Mouse (Mus musculus): ENCODE data around the gene Tas2r121. TPM values are rescaled to one million over a fixed set of nuclear protein-coding genes. Genes with fewer than 3 reads are reported as not detected.

Tas2r121 gene
- polyA plus RNA-seq, 1 experiment: not detected

GRCm38 (mm10) chr6:132656653-132657052 lies 44.2 kb downstream of the Tas2r121 start, which contains the start of gene Tas2r120:
Gene Tas2r120, plus strand, starts transcription at chr6:132656953.
- TF ChIP-seq TCF12 (IDR thresholded peaks at IDR 0.05; ENCODE audit: insufficient read depth, poor library complexity, severe bottlenecking) (no peak), CEBPB (IDR thresholded peaks at IDR 0.05; ENCODE audit: insufficient read depth, poor library complexity, severe bottlenecking) (no peak), POLR2A (IDR thresholded peaks at IDR 0.05; ENCODE audit: insufficient read length, low read depth) (no peak), POLR2AphosphoS2 (IDR thresholded peaks at IDR 0.05; ENCODE audit: insufficient read length, low read depth) (no peak), REST (IDR thresholded peaks at IDR 0.05; ENCODE audit: insufficient read depth, insufficient read length) (no peak), USF1 (IDR thresholded peaks at IDR 0.05; ENCODE audit: low read depth) (no peak), MYOG (IDR thresholded peaks at IDR 0.05; ENCODE audit: control insufficient read depth in 1 of 3, insufficient read depth in 1 of 3, insufficient read length in 2 of 3, low read depth in 2 of 3) (no peak), E2F4 (IDR thresholded peaks at IDR 0.05; ENCODE audit: insufficient read depth) (no peak), MYOD1 (IDR thresholded peaks at IDR 0.05; ENCODE audit: control insufficient read depth in 1 of 3, insufficient read length in 2 of 3, low read depth in 2 of 3) (no peak), TCF3 (IDR thresholded peaks at IDR 0.05; ENCODE audit: insufficient read length, low read depth) (no peak), SRF (IDR thresholded peaks at IDR 0.05; ENCODE audit: control insufficient read depth, insufficient read length, low read depth) (no peak), MAX (IDR thresholded peaks at IDR 0.05; ENCODE audit: low read depth) (no peak)
- Histone ChIP-seq H3K36me3 (ENCODE audit: control insufficient read depth, insufficient read depth) (no peaks in the 10 kb centered on the region), H3K4me3 (no peak within 1 kb of the TSS)

GRCm38 (mm10) chr6:132651426-132651825 lies 49.4 kb downstream of the Tas2r121 start, which contains the start of gene A630073D07Rik:
Gene A630073D07Rik, minus strand, starts transcription at chr6:132651526.
- Histone ChIP-seq H3K27me3 (ENCODE audit: control insufficient read depth, insufficient read depth, insufficient read length) (no peaks in the 10 kb centered on the region), H3K4me2 (ENCODE audit: low read depth) (no peak within 1 kb of the TSS), H3K79me2 (ENCODE audit: control insufficient read depth, insufficient read depth) (no peaks in the 10 kb centered on the region), H3K36me3 (ENCODE audit: control insufficient read depth, insufficient read depth) (no peaks in the 10 kb centered on the region), H3K4me3 (no peak within 1 kb of the TSS), H3ac (ENCODE audit: control insufficient read depth, insufficient read length) (no peak within 1 kb of the TSS)
- TF ChIP-seq REST (IDR thresholded peaks at IDR 0.05; ENCODE audit: insufficient read depth, insufficient read length) (no peak), POLR2A (IDR thresholded peaks at IDR 0.05; ENCODE audit: insufficient read length, low read depth) (no peak), USF1 (IDR thresholded peaks at IDR 0.05; ENCODE audit: low read depth) (no peak), TCF3 (IDR thresholded peaks at IDR 0.05; ENCODE audit: insufficient read length, low read depth) (no peak), CEBPB (IDR thresholded peaks at IDR 0.05; ENCODE audit: insufficient read depth, poor library complexity, severe bottlenecking) (no peak), MYOD1 (IDR thresholded peaks at IDR 0.05; ENCODE audit: control insufficient read depth in 1 of 3, insufficient read length in 2 of 3, low read depth in 2 of 3) (no peak), SRF (IDR thresholded peaks at IDR 0.05; ENCODE audit: control insufficient read depth, insufficient read length, low read depth) (no peak), POLR2AphosphoS2 (IDR thresholded peaks at IDR 0.05; ENCODE audit: insufficient read length, low read depth) (no peak), E2F4 (IDR thresholded peaks at IDR 0.05; ENCODE audit: insufficient read depth) (no peak), MYOG (IDR thresholded peaks at IDR 0.05; ENCODE audit: control insufficient read depth in 1 of 3, insufficient read depth in 1 of 3, insufficient read length in 2 of 3, low read depth in 2 of 3) (no peak), TCF12 (IDR thresholded peaks at IDR 0.05; ENCODE audit: insufficient read depth, poor library complexity, severe bottlenecking) (no peak), MAX (IDR thresholded peaks at IDR 0.05; ENCODE audit: low read depth) (no peak)

More at GRCm38 (mm10) chr6:132656653-132657052, 44.2 kb downstream of the Tas2r121 start, which contains the start of gene Tas2r120:
- Histone ChIP-seq H3K27me3 (ENCODE audit: control insufficient read depth, insufficient read depth, insufficient read length) (no peaks in the 10 kb centered on the region), H3ac (ENCODE audit: control insufficient read depth, insufficient read length) (no peak within 1 kb of the TSS), H3K4me2 (ENCODE audit: low read depth) (no peak within 1 kb of the TSS), H3K79me2 (ENCODE audit: control insufficient read depth, insufficient read depth) (no peaks in the 10 kb centered on the region)

Other genes with a start within 250 kb of the Tas2r121 start
- gene Prh1, start 131.2 kb downstream of the Tas2r121 start, polyA plus RNA-seq (2012; fragmentation: generic; extraction: Trizol): not detected
- gene Prp2, start 105.1 kb downstream of the Tas2r121 start, polyA plus RNA-seq (2012; fragmentation: generic; extraction: Trizol): not detected
- not detected for gene A630073D07Rik, start 49.5 kb downstream of the Tas2r121 start, polyA plus RNA-seq (2012; fragmentation: generic; extraction: Trizol)
- not detected for gene Tas2r120, start 44.1 kb downstream of the Tas2r121 start, polyA plus RNA-seq (2012; fragmentation: generic; extraction: Trizol)
- not detected for gene Tas2r122, start 10.9 kb upstream of the Tas2r121 start, polyA plus RNA-seq (2012; fragmentation: generic; extraction: Trizol)
- gene Tas2r115, start 37.0 kb upstream of the Tas2r121 start, polyA plus RNA-seq (2012; fragmentation: generic; extraction: Trizol): not detected
- gene Tas2r124, start 53.7 kb upstream of the Tas2r121 start, polyA plus RNA-seq (2012; fragmentation: generic; extraction: Trizol): not detected
- gene Tas2r102, start 61.1 kb upstream of the Tas2r121 start, polyA plus RNA-seq (2012; fragmentation: generic; extraction: Trizol): not detected
- not detected for gene Tas2r136, start 77.2 kb upstream of the Tas2r121 start, polyA plus RNA-seq (2012; fragmentation: generic; extraction: Trizol)
- gene Tas2r117, start 101.8 kb upstream of the Tas2r121 start, polyA plus RNA-seq (2012; fragmentation: generic; extraction: Trizol): not detected
- not detected for gene Tas2r123, start 146.1 kb upstream of the Tas2r121 start, polyA plus RNA-seq (2012; fragmentation: generic; extraction: Trizol)
- not detected for gene Tas2r116, start 154.4 kb upstream of the Tas2r121 start, polyA plus RNA-seq (2012; fragmentation: generic; extraction: Trizol)
- not detected for gene Tas2r110, start 167.0 kb upstream of the Tas2r121 start, polyA plus RNA-seq (2012; fragmentation: generic; extraction: Trizol)
- gene Tas2r113, start 192.0 kb upstream of the Tas2r121 start, polyA plus RNA-seq (2012; fragmentation: generic; extraction: Trizol): not detected
- gene Tas2r125, start 208.6 kb upstream of the Tas2r121 start, polyA plus RNA-seq (2012; fragmentation: generic; extraction: Trizol): not detected